Mouse (Mus musculus): ENCODE measurements at regions not wholly inside any gene's neighbourhood (a gene's known extent, or its start where the extent isn't known, plus 50 kb on each side); places are given as distances from the start of the nearest gene placed in this dataset.

DNA sequence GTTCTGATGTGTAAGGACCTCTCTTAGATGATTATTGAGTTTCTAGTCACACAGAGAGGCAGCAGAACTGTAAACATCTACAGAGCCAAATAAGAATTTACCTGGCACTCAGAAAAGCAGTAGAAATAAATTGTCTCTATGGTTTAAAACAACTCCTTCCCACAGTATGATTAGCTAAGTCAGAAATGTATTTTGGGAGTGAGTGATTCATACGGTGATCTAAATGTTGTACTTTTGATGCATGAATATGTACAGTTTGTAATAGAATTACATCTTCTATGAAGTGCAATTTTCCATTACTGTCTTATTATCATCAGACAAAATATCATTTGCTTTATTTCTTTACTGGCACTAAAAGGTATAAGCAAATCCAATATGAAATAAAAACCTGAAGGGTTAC lies 489.8 kb upstream of the Atp2b1 start:
- DNase-seq (ENCODE audit: low spot score in 2 of 2), result no peak

DNA sequence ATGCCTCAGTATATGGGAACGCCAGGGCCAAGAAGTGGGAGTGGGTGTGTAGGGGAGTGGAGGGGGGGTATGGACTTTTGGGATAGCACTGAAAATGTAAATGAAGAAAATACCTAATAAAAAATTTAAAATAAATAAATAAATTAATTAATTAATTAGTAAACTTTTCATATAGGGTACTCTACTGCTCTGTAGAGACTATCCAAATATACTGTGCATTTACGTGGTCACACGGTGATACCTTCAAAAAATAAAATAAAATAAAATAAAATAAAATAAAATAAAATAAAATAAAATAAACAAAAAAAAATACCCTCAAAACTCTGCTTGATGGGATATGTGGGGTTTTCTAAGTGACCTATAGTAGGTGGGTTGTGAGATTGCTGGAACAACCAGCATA lies 479.2 kb upstream of the Atp2b1 start:
- DNase-seq (ENCODE audit: low spot score in 2 of 2), result no peak

DNA sequence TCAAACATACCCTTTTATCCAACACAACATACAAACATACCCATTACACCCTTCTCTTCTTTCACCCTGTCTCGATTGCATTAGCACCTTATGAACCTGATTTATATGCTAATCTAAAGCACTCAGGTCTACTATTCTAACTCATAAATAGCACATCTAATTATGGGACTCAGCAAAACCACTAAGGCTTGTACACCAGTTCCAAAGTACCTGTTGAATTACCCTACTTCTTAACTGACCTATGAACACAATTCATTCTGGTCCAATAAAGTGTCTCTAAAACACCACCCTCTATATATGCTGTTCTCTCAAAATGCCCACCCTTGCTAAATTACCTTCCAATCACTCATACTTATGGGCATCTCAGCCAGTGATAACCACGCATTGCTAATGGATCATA lies 452.7 kb upstream of the Atp2b1 start:
- no peak for DNase-seq (ENCODE audit: low spot score in 2 of 2)

DNA sequence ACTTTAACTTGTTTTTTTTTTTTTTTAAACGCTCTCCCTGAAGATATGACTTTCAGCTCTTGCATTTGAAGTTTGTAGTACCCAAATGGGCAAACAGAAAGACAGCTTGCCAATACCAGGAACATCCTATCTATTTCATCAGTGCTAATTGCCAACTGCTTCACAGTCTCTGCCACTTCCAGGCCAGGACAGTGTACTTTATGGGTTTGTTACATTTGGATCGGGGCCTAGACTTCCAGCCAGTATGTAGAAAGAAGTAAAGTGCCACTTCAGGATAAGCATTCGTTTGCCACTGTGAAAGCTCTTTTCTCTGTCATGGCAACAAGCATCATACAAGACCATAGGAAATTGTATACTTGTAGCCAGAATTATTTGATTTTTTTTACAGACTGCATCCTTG lies 439.6 kb upstream of the Atp2b1 start:
- no peak for DNase-seq (ENCODE audit: low spot score in 2 of 2)

DNA sequence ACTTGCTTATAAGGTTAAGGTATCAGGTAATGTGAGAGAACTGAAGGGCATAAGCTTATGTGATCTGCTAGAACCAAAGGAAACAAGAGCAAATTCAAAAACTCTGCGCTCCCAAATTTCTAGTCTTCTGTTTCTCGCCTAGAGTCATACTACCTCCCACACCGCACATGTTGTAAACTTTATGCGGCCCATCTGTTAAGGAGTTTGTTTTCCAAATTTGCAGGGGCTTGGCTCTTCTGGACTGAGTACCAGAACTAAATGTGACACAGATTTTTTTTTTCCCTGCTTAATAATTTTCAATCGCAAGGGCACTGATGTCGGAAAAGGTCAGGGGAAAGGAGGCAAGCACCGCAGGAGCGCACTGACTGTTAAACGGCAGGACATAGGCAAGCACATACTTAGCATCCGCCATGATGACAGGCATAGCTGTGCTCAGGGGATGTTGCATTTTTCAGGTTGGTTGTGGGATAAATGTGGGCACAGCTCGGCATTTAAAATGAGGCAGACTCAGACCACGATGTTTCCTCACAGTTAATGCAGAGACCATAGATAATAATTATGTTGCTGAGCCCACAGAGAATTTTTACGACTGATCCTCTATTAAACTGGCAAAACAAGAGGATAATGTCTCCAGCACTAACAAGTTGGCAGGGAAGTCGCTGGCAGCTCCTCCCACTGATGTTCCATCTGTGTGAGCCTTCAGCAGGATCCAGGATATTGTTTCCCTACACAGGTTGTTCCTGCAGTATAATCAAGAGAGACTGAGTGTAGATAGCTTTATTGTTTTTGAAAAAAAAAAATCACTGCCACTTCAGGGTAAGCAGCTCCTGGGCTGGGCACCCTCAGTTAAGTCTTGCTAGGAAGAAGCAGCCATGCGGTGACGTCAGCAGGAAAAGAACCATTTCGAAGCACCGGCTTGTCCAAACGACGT lies 428.2 kb upstream of the Atp2b1 start:
- DNase-seq (ENCODE audit: low spot score in 2 of 2), result no peak

DNA sequence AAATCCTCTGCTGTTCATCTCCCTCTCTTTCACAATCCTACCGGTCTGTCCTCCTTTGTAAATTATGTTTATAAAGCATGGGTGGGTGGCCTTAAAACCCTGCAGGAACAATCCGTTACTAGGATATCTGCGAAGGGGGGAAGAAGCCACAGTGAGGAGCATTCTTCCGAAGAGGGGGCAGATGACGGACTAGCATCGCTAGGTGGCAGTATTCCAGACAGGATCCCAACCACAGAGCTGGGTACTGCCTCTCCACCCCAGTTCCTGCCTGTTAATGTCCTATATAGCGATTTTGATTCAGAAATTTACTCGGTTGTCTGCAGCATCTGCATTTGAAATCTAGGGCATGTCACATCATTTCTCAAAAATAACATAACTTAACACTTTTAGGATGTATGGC lies 419.9 kb upstream of the Atp2b1 start:
- peak; percentile 24 to 64 for DNase-seq (ENCODE audit: low spot score in 2 of 2)

DNA sequence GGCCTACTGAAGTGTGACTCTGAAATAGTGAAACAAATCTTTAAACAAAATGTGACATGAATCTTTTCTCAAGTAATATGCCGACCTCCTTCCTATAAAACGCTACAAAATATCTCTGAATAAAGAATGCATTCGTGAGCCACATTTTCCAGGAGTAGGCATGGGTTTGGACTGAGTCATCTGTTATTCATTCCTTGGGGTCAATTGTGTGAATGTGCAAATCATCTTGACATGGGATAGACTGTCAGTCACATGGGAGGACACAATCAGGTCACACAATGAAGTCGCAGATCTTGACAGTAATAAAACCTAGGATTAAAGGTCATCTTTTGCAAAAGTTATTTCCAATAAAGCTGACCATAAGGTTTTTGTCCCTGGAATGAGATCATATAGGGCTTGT lies 418.0 kb upstream of the Atp2b1 start:
- no peak for DNase-seq (ENCODE audit: low spot score in 2 of 2)

DNA sequence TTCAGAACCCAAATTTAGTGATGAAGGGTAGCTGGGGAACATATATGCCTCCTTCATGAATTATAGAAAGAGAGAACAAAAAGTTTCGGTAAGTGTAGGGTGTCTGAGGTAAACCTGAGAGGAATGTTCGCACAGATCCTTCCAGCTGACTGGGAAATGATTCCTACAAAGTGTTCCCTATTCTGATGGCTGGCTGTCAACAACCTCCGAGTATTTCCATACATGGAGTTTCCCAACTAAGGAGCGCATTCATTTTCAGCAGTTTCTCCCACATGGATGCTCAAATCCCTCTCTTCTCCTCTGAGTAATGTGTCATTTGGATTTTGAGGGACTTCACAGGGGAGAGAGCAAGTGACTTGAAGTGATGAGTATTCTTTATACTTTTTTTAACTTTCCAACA lies 413.9 kb upstream of the Atp2b1 start:
- no peak for DNase-seq (ENCODE audit: low spot score in 2 of 2)

DNA sequence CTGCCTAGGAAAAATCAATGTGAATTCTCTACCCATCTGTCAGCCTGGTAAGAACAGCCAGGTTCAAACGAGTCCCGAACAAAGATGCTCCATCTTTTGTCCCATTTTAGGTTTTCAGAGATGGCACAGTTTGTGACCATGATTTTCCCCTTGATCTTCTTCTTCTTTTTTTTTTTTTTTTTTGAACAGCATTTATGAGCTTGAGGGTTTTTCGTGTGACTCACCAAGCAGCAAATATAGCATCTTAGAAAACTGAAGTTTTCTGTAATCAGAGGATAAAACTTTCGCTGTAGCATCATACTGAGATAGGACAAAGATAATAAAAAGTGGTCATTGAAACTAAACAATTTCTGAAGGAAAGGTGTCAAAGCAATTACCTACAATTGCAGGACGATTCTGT lies 412.6 kb upstream of the Atp2b1 start:
- no peak for DNase-seq (ENCODE audit: low spot score in 2 of 2)

DNA sequence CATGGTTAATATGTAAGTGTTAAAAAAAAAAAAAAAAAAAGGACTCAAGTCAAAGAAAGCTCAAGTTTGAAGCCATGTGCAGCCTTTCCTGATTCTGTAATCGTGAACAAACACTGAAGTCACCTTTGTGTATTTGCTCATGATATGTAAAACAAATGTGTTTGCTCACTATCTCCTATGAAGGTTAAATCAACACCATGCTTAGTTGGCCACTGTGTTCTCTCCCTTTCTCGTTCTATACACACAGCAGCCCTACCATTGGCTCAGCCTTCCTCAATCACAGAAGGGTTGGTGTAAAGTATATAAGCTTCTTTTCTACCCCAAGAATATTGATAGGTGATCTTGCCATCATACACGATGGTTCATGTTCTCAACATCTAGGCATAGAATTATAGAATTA lies 409.7 kb upstream of the Atp2b1 start:
- DNase-seq (ENCODE audit: low spot score in 2 of 2), result no peak

DNA sequence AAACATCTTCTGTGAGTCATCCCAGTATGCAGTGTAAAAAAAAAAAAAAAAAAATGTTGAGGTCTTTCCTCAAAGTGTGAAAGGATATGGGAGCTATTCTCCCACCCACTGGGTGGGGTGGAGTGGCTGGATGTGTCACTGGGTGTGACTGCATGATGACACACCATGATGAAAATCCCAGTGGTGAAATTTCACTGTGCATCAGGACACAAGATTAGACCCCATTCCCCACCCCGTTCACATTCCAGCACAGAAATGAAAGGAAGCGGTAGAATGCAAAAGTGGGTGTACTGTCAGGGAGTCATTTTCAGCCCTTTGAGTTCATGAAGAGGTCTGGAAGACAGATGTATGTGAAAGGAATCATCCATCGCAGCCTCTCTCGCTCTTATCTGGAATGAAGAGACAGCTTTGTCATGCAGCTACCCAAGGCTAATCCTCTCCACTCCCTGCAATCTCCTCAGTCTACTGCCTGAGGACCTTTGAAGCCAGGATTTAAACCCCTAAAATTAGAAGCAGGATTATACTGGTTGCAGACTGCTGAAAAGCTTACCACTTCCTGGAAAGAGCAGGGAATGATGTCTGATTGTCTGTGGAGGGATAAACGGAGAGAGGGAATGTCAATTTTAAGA lies 405.6 kb upstream of the Atp2b1 start:
- DNase-seq (ENCODE audit: low spot score in 2 of 2), result no peak

DNA sequence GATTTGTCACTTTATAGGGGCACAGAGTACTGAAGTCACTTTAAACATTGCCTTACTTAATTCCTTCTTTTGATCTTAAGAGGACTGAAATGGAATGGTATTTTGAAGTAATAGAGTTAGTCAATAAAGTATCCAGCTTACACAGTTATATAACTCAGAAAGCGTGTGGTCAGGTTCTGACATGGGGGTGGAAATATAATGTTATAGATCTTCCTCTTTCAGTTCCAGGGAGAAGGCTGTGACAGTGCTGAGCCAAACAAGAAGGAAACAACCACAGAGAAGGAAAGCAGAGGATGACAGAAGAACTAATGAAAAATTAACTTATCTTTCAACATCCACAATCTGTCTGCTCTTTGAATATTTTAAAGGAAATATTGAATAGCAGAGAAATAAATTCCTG lies 399.4 kb upstream of the Atp2b1 start:
- DNase-seq (ENCODE audit: low spot score in 2 of 2), result no peak

DNA sequence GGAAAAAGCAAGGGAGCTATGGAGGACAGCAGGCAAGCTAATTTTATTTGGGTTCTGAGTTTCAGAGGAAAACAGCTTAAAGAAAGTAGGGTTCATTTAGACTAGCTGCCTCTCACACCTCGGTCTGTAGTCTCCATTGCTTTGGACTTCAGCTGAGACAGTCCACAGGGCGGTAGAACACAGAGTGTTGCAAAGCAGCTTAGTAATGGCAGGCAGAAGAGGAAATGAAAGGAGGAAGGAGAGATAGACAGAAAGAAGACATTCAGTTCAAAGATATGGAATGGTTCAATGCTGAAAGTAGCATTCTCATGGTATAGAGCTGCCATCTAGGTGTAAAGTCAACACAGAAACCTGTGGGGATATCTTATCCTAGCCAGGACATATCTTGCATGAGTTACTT lies 396.6 kb upstream of the Atp2b1 start:
- no peak for DNase-seq (ENCODE audit: low spot score in 2 of 2)

DNA sequence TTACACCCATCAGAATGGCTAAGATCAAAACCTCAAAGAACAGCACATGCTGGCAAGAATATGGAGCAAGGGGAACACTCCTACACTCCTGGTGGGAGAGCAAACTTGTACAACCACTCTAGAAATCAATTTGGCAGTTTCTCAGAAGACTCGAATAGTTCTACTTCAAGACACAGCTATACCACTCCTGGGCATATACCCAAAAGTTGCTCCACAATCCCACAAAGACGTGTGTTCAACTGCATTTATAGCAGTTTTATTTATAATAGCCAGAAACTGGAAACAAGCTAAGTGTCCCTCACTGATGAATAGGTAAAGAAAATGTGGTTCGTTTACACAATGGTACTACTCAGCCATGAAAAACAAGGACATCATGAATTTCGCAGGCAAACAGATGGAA lies 384.6 kb upstream of the Atp2b1 start:
- DNase-seq (ENCODE audit: low spot score in 2 of 2), result no peak

DNA sequence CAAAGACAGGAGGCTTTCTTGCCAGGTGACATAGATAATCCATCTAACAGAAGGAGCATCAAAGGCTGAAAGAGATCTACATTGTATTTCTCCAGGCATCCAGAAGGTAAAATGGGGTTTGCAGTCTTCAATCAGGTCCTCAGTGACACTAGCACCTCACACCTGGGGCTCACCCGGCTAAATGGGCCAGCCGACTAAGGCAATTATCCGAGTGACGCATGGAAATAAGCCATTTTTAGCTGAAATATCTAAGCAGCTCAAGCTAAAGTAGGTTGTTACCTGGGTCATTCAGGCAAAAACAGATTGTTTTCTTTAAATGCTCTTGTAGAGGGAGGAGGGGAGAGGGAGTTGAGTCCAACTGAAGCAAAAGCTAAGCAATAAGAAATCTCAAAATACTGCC lies 382.8 kb upstream of the Atp2b1 start:
- no peak for DNase-seq (ENCODE audit: low spot score in 2 of 2)

DNA sequence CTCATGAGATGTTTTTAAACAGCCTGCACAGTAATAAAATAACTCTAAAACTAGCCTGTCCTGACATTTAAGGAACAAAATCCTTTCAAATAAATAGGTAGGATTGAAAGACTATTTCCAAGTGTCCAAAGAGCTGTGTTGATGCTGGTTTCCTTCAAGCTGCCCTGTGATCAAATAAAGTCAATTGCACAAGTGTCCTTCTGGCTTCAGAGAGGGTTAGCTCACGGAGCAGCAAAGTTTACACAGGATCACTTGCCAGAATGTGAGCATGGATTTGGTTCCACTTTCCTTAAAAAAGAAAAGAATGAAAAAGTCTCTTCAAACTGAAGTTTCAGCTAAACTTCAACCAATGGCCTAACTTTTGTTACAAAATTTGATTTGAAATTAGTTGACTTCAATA lies 375.5 kb upstream of the Atp2b1 start:
- no peak for DNase-seq (ENCODE audit: low spot score in 2 of 2)

DNA sequence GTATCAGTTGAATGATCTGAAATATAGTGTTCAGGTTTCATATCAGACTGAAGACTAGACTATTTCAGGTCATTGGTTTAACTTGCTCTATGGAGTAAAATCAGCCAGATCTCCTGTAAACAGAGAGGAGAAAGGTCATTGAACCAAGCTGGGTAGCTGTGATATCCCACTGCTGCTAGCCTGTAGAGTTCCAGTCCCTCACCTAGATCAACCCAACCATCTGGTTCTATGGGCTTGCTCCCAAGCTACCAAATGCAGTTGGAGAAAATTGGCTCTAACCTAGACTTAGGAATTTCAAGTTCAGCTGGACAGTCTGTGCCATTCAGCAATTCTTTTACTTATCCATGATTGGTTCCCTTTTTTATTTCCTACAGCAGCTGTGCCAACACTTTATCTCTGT lies 373.1 kb upstream of the Atp2b1 start:
- DNase-seq (ENCODE audit: low spot score in 2 of 2), result no peak

DNA sequence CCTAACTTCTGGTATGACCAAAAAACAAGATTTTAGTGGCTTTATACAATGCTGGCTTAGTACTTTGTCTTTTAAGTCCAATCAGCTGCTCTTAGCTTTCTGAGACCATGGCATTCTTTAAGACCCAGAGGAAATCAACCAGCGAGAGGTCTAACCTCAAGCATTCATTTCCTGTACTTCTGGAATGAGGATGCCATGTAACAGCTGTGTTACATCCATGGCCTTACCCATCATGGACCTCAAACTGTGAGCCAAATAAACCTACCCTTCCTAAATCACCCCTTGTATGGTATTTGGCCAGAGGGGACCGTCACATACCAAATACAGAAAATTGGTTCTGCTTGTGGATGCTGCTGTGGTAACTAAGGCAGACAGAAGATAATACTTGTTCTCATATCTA lies 372.1 kb upstream of the Atp2b1 start:
- DNase-seq (ENCODE audit: low spot score in 2 of 2), result no peak

DNA sequence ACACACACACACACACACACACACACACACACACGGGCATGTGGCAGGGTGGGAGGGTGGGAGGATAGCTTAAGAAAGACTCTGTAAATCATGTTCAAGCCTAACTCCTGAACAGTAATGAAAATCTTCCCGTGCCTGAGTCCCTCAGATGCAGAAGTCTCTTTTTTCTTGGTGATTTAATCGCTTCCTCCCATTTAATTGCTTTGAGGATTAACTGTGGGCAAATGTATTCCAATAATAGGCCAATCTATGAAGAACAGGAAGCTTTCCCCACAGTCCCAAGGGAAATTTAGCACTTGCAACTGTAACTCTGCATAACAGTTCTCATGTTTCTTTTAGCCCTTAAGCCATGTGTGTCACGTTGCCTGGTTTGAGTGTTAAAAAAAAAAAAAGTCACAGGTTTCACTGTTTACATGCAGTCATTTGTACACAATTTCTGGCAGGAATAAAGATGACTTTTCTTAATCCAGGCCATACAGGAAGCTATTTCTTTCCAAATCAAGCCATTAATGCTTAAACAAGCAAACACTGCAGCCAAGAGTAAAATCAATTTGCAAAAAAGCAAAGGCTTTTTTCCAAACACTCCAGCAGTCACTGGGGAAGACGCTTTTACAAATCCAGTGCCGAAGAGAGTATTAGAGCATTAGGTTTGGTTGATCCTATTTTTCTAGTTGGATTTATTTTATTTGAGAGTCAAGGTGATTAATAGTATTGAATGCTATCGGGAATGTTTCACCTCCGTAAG lies 370.8 kb upstream of the Atp2b1 start:
- DNase-seq (ENCODE audit: low spot score in 2 of 2), result no peak

DNA sequence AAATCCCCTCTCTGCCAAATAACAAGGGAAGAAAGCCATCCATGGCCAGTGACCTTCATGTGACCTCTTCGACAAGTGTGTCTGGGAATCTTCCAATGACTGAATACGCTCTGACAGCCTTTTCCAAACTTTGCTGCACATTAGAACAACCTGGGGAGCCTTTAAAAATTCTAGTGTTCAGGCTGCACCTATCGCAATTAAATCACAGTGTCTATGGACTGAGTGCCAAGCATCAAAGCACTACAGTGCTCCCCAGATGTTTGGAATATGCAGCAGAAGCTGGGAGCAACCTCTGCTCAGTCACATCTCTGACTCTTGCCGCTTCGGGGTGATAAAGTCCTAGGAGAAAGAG lies 370.2 kb upstream of the Atp2b1 start:
- no peak for DNase-seq (ENCODE audit: low spot score in 2 of 2)

DNA sequence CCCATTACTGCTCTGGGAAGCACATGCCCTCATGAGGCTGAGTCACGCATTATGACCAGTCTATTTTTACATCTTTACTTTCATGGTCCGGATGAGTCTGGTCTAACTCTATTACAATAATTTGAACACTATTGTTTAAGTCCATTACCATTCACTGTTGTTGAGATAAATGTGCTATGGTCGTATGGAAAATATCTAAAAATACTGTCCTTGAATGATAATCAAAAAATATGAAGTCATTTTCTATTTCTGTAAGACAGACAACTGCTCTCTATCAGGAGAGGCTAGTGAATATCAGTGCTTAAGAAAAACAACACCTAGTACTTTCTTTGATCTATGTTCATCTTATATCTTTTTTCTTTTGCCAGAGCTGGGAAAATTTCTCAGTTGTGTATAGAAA lies 359.6 kb upstream of the Atp2b1 start:
- no peak for DNase-seq (ENCODE audit: low spot score in 2 of 2)

DNA sequence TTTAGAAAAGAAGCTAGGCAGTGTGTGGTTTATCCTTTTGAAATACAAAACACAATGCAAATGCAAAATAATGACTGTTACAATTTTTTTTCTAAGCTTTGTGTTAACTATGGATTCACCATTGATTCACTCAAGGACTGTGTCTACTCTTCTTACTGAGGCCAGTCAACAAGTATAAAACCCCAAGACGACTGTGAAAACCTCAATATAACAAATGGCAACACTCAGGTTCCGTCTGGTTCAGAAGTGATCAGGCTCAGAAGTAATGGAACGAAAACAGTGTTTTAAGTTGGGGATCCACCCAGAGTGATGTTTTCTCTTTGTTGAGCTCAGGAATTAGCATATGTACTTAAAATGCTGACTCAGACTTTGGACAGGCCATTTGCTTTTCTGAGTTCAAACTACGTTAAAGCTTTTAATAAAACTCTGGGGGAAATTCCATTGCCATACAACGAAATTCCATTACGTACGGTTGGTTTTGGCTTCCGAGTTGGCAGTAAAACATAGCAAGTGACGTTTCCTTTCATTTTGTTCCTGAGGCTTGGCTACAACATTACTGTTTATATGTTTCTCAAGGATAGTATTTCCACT lies 356.6 kb upstream of the Atp2b1 start:
- DNase-seq (ENCODE audit: low spot score in 2 of 2), result no peak

DNA sequence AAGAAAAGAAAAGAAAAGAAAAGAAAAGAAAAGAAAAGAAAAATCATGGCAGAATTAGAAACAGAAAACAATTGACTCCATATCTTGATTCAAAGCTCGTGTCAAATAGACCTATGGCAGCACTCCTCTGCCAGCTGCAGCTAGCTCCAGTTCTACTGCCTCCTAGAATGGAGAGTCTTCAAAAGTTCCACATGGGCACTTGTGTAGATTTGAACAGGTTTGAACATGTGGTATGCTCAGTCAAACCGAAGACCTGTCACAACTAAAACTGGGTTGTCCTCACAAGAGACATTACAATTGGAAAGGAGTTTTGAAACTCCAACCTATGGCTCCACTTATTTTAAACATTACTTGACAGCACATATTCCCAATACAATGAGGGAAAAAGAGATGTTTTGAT lies 355.6 kb upstream of the Atp2b1 start:
- DNase-seq (ENCODE audit: low spot score in 2 of 2), result no peak

All from thymus, postnatal 10 days (tissue).